Mouse (Mus musculus) thymus, adult 2 months (tissue): ENCODE results near the gene Olfr1357.

ENCODE experiments used
- CTCF ChIP-seq: fragments of 200-500 bp; IDR thresholded peaks from 2 replicates; pipeline ENCODE4 v1.5.1; 2012; ENCODE audit warnings: mild to moderate bottlenecking, control low read depth, low read length, moderate library complexity, borderline replicate concordance; ENCODE audit not compliant: control insufficient read depth, poor library complexity, insufficient read depth; ENCODE audit errors: extremely low read depth
- POLR2A ChIP-seq: fragments of 200-500 bp; IDR thresholded peaks from 2 replicates; pipeline ENCODE4 v1.6.1; 2012; ENCODE audit warnings: mild to moderate bottlenecking, low read length, control low read depth, moderate library complexity; ENCODE audit not compliant: control insufficient read depth, poor library complexity, insufficient read depth; ENCODE audit errors: extremely low read depth

GRCm38 (mm10) chr10:78585606-78586005 is 32.3 kb downstream of the Olfr1357 start:
- TF ChIP-seq POLR2A (no peak), CTCF (no peak)
